Mouse (Mus musculus): ENCODE measurements at regions not wholly inside any gene's neighbourhood (a gene's known extent, or its start where the extent isn't known, plus 50 kb on each side); places are given as distances from the start of the nearest gene placed in this dataset.
A peak's percentile ranks its signal among the peaks of the same experiment; 100 is the strongest.

GRCm38 (mm10) chr1:146185444-146185843, 309.1 kb upstream of the Brinp3 start:
- DNase-seq (ENCODE audit: low spot score), result no peak

GRCm38 (mm10) chr1:146211646-146212045, 282.9 kb upstream of the Brinp3 start:
- no peak for DNase-seq (ENCODE audit: low spot score)

- no peak for DNase-seq (ENCODE audit: low spot score)
Observed at GRCm38 (mm10) chr1:146231487-146232466, 262.8 kb upstream of the Brinp3 start.

GRCm38 (mm10) chr1:146260400-146260799, 234.2 kb upstream of the Brinp3 start:
- DNase-seq (ENCODE audit: low spot score), result no peak

GRCm38 (mm10) chr1:146299031-146299430, 195.5 kb upstream of the Brinp3 start:
- DNase-seq (ENCODE audit: low spot score), result no peak

- DNase-seq (ENCODE audit: low spot score), result no peak
Observed at GRCm38 (mm10) chr1:146312547-146312946, 182.0 kb upstream of the Brinp3 start.

- DNase-seq (ENCODE audit: low spot score), result no peak
Observed at GRCm38 (mm10) chr1:146316172-146317158, 178.1 kb upstream of the Brinp3 start.

GRCm38 (mm10) chr1:146322026-146322425, 172.5 kb upstream of the Brinp3 start:
- DNase-seq (ENCODE audit: low spot score), result no peak

- DNase-seq (ENCODE audit: low spot score), result no peak
Observed at GRCm38 (mm10) chr1:146322862-146323261, 171.7 kb upstream of the Brinp3 start.

GRCm38 (mm10) chr1:146337049-146337448, 157.5 kb upstream of the Brinp3 start:
- no peak for DNase-seq (ENCODE audit: low spot score)

- no peak for DNase-seq (ENCODE audit: low spot score)
Observed at GRCm38 (mm10) chr1:146356964-146357363, 137.6 kb upstream of the Brinp3 start.

- DNase-seq (ENCODE audit: low spot score), result no peak
Observed at GRCm38 (mm10) chr1:146358301-146358700, 136.3 kb upstream of the Brinp3 start.

GRCm38 (mm10) chr1:146359632-146360031, 134.9 kb upstream of the Brinp3 start:
- peak; percentile 42 for DNase-seq (ENCODE audit: low spot score)

GRCm38 (mm10) chr1:146360124-146360523, 134.4 kb upstream of the Brinp3 start:
- DNase-seq (ENCODE audit: low spot score), result no peak

- no peak for DNase-seq (ENCODE audit: low spot score)
Observed at GRCm38 (mm10) chr1:146363777-146364176, 130.8 kb upstream of the Brinp3 start.

Data from embryo, embryonic 10 days (tissue).